Mouse (Mus musculus) limb, embryonic 10.5 days (tissue): ENCODE results near the gene Slc8a3. TPM values are rescaled to one million over a fixed set of nuclear protein-coding genes. Genes with fewer than 3 reads are reported as not detected.

Experiments used
- DNase-seq: peaks from one replicate; pipeline ENCODE4 v3.0.0-alpha.2; 2017; ENCODE audit warnings: low spot score
- H3K27ac ChIP-seq: fragments of 300-500 bp; sonication (generic); 2 replicates; pipeline ENCODE4 v1.5.1; 2016; ENCODE audit warnings: mild to moderate bottlenecking
- H3K27me3 ChIP-seq: fragments of 300-500 bp; sonication (generic); 2 replicates; pipeline ENCODE4 v1.6.1; 2016; ENCODE audit warnings: low read depth, mild to moderate bottlenecking; ENCODE audit not compliant: poor library complexity, severe bottlenecking
- H3K36me3 ChIP-seq: fragments of 300-500 bp; sonication (generic); 2 replicates; pipeline ENCODE4 v1.6.1; 2016; ENCODE audit warnings: mild to moderate bottlenecking, moderate library complexity
- H3K4me1 ChIP-seq: fragments of 300-500 bp; sonication (generic); 2 replicates; pipeline ENCODE4 v1.6.1; 2016
- H3K4me3 ChIP-seq: fragments of 300-500 bp; sonication (generic); 2 replicates; pipeline ENCODE4 v1.5.1; 2016; ENCODE audit warnings: mild to moderate bottlenecking, moderate library complexity
- H3K9me3 ChIP-seq: fragments of 300-500 bp; sonication (generic); replicated peaks from 2 replicates; pipeline ENCODE4 v1.6.1; 2016; ENCODE audit warnings: mild to moderate bottlenecking
- WGBS: fragments of 180-500 bp; shearing (Covaris S2); methylation state at CpG from one replicate; pipeline ENCODE4 v1.1.7; 2016; 5-methylcytosine and 5-hydroxymethylcytosine counted together
- polyA plus RNA-seq: library from polyadenylated mRNA; unstranded; fragments of >200 nt; fragmentation: Nextera tagmentation; extraction: Ambion mirVana; gene quantifications from 2 replicates; pipeline ENCODE4 v1.2.1, GENCODE M21; 2016

Gene Slc8a3
- polyA plus RNA-seq, 1 experiment from 2014 or later: 0.75 TPM

DNA sequence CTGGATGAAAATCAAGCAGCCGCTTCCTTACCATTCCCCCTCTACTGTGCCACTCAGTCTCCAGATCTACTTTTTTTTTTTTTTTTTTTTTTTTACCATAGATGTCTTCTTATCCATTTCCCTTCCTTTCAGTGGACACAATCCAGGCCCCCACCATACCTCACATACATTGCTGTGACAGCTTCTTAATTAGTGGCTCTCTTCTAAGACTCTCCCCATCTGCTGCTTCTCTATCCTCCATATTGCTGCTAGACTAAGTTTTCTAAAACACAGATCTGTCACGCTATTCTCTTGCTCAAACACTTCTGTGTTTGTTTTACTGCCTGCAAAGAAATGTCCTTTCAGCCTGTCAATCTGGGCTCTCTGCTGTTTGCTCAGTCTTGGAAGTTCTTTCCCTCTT is 54.9 kb downstream of the Slc8a3 start:
- Histone ChIP-seq H3K9me3 (no peaks in the 10 kb centered on the region), H3K27me3 (no peaks in the 10 kb centered on the region), H3K36me3 (no peaks in the 10 kb centered on the region), H3K4me3 (no peak overlapping the region), H3K4me1 (no peaks in the 10 kb centered on the region; the same call in 1 of the 2 replicates), H3K27ac (no peak overlapping the region)
- WGBS: 86% methylated on average over 2 of the region's 2 CpGs
- DNase-seq: no peak

DNA sequence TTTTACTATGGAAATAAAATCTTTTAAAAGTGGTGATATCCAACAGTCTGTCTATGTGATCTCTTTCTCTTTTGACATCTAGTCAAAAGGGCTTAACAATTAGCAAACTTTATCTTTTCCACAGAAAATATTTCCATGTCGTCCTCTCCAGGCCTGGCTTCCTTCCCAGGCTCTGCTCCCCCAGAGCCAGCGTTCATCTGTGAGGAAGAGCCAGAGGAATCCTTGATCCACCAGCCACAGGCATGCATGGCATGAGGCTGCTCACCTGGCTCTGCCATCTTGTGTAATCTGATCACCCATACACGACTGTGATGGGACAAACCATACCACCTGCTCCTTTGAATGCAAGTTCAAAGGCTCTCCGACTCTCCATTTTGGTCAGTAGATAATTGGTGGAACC is 58.4 kb downstream of the Slc8a3 start:
- Histone ChIP-seq H3K4me3 (no peak overlapping the region), H3K27ac (no peak overlapping the region), H3K36me3 (no peaks in the 10 kb centered on the region), H3K4me1 (no peaks in the 10 kb centered on the region; the same call in 1 of the 2 replicates), H3K27me3 (no peaks in the 10 kb centered on the region), H3K9me3 (no peaks in the 10 kb centered on the region)
- WGBS: 70% methylated on average over 4 of the region's 4 CpGs
- no peak for DNase-seq

DNA sequence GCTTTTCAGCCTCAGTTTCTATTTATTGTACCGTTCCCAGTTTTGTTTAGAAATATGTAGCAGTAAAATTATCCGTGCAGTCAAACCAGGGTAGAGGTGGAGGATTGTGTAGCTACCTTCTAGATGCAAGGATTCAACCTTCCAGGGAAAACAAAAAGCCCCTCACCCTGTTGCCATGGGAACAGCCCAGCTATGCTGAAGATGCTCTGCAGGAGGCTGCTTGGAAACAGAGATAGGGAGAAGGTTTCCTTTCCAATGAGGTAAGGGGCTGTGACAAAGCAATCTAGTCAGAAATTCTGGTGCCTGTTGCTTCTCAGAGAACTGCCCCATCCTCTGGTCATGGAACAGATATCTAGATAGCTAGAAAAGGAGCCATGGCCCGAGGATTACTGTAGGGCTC is 59.6 kb downstream of the Slc8a3 start:
- Histone ChIP-seq H3K27me3 (no peaks in the 10 kb centered on the region), H3K27ac (no peak overlapping the region), H3K36me3 (no peaks in the 10 kb centered on the region), H3K4me3 (no peak overlapping the region), H3K4me1 (no peaks in the 10 kb centered on the region; the same call in 1 of the 2 replicates), H3K9me3 (no peaks in the 10 kb centered on the region)
- DNase-seq: no peak
- WGBS: 54% methylated on average over 3 of the region's 3 CpGs

DNA sequence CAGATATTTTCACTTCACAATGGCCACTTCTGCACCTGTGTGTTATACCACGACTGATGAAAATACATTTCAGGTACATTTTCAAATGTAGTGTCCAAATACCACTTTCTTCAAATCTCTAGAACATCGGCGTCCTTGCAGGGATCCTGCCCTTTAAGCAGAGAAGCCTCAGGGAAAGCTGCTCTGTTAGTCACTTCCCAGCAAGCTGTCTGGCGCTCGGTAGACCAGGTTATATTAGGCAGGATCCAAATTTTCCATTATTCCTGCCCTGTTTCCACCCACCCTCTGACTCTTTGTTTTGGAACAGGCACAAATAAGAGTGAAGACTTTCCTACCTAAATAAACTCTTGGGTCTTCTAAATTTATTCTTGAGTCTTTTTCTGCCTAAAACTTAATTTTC is 63.7 kb downstream of the Slc8a3 start:
- Histone ChIP-seq H3K4me3 (no peak overlapping the region), H3K4me1 (peaks cover 2% of the 10 kb centered on the region; the same call in 1 of the 2 replicates), H3K27me3 (no peaks in the 10 kb centered on the region), H3K27ac (no peak overlapping the region), H3K9me3 (no peaks in the 10 kb centered on the region), H3K36me3 (no peaks in the 10 kb centered on the region)
- no peak for DNase-seq
- WGBS: 87% methylated on average over 5 of the region's 5 CpGs

DNA sequence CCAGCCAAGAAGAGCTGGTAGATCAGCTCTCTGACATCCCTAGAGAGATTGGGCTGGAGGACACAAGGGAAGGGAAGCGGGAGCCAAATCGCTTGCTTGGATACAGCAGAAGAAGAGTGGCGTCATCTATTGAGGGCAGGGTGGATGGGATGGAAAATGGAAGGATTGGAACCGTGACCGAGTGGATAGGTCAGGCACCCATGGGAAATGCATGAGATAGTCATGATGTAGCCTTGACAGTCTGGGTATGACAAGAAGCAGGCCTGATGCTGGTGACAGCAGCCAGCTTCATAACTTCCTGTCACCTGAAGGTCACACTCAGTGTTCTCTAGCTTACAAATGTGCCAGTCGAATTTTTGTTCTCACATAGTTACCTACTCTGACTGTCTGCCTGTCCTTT is 70.2 kb downstream of the Slc8a3 start:
- H3K27ac ChIP-seq: no peak overlapping the region
- H3K9me3 ChIP-seq: no peaks in the 10 kb centered on the region
- H3K4me3 ChIP-seq: no peak overlapping the region
- no peak for DNase-seq
- H3K36me3 ChIP-seq: no peaks in the 10 kb centered on the region
- no peaks in the 10 kb centered on the region for H3K27me3 ChIP-seq
- H3K4me1 ChIP-seq: 0 out of 2 replicates have a peak, but pooled peaks cover 2% of the 10 kb centered on the region
- WGBS: 93% methylated on average over 6 of the region's 6 CpGs

DNA sequence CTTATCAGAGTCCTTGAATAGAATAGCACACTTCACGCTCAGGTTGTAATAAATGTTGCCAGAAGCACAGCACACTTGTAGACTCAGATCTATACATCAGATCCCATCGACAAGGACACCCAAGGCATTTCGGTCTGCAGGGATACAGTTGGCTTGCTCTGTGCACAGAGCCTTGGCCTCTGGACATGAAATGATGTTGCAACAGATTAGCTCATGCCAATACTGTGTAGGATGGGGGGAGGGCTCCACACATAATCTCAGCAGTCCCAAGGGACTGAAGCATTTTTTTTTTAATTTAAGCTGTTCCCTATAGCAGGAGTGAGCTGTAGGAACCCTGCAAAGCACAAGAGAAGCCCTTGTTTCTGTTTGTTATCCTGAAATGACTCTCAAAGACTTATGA is 74.8 kb downstream of the Slc8a3 start:
- no peaks in the 10 kb centered on the region for H3K27me3 ChIP-seq
- no peak overlapping the region for H3K4me3 ChIP-seq
- DNase-seq: no peak
- WGBS: 88% methylated on average over 3 of the region's 3 CpGs
- H3K36me3 ChIP-seq: no peaks in the 10 kb centered on the region
- no peaks in the 10 kb centered on the region for H3K4me1 ChIP-seq
- no peak overlapping the region for H3K27ac ChIP-seq
- H3K9me3 ChIP-seq: no peaks in the 10 kb centered on the region

DNA sequence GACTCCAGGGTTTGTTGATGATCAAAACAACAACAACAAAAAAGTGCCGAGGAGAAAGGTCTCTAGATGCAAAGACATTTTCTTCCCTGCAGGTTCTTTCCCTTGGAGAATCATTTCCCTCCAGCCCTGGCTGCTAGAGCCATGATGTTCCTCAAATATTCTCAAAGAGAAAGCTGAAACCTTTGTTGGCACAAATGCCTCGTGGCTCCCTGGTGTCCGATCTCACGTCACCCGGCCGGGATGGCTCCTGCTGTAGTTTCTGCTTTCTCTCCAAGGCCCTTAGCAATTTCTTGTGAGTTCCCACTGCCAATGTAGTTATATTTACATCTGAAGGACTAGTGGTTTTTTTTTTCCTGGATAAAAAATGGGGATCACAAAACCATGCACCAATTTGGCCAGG is 87.6 kb downstream of the Slc8a3 start:
- no peak overlapping the region for H3K27ac ChIP-seq

DNA sequence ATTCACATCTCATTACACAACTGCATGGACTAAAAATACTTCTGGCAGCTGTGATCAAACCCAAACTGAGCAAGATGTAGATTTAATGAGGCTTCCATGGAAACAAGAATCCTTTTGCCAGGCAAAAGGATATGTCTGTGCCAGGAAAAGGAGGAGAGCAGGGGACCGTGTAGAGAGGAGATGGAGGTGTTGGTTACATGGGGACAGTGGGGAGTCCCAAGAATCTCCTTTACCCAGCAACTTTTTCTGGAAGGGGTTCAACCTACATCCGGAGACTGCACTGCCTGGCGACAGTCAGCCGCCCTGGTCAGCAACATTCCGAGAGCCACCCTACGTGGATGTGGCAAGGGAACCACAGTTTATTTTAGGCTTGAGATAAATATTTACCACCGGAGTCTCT is 88.0 kb downstream of the Slc8a3 start:
- Histone ChIP-seq H3K36me3 (no peaks in the 10 kb centered on the region), H3K4me3 (no peak overlapping the region), H3K27ac (no peak overlapping the region), H3K9me3 (no peaks in the 10 kb centered on the region), H3K27me3 (no peaks in the 10 kb centered on the region), H3K4me1 (no peaks in the 10 kb centered on the region)
- no peak for DNase-seq
- 88% methylated on average over 7 of the region's 7 CpGs for WGBS

More for the DNA sequence above, 87.6 kb downstream of the Slc8a3 start:
- H3K36me3 ChIP-seq: no peaks in the 10 kb centered on the region
- no peaks in the 10 kb centered on the region for H3K9me3 ChIP-seq
- H3K4me1 ChIP-seq: no peaks in the 10 kb centered on the region
- no peaks in the 10 kb centered on the region for H3K27me3 ChIP-seq
- 82% methylated on average over 6 of the region's 6 CpGs for WGBS
- H3K4me3 ChIP-seq: no peak overlapping the region
- no peak for DNase-seq

DNA sequence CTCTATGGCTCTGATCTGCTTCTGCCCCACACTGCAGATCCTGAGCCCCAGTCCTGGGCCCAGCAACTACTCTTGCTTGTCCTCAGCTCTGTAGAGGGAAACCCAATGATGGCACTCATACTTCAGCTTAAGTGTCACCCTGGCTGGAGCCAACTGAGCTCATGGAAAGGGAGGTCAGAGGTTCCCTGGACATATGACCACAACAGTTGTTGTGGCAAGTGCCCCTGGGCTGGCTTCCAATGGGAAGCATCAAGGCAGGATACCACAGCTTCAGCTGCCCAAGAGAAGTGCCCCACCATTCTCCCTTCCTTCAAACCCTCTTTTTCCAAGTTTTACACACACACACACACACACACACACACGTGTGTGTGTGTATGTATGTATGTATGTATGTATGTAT is 88.5 kb downstream of the Slc8a3 start:
- WGBS: 57% methylated on average over 1 of the region's 1 CpGs
- no peaks in the 10 kb centered on the region for H3K36me3 ChIP-seq
- H3K4me3 ChIP-seq: no peak overlapping the region
- no peak for DNase-seq
- no peak overlapping the region for H3K27ac ChIP-seq
- no peaks in the 10 kb centered on the region for H3K4me1 ChIP-seq
- no peaks in the 10 kb centered on the region for H3K9me3 ChIP-seq
- H3K27me3 ChIP-seq: no peaks in the 10 kb centered on the region

DNA sequence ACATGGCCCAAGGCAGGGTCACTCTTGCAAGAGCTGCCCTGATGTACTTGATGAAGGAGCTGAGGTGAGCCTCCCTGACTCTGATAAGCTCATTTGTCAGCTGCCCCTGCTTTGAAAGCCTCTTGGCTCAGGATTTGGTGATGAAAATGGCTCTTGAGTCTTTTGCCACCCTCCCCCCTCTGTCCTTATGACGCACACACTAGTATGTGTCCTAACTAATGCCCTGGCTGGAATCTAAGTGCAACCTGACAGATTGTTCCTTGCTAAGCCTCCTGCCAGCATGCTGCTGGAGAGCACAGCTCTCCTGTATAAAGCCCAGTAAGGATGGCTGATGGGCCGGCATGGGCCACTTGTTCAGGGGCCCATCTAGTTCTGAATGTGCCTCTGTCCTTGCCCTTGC is 91.3 kb downstream of the Slc8a3 start:
- no peak for DNase-seq
- 81% methylated on average over 2 of the region's 2 CpGs for WGBS
- no peaks in the 10 kb centered on the region for H3K27me3 ChIP-seq
- no peak overlapping the region for H3K27ac ChIP-seq
- H3K4me3 ChIP-seq: no peak overlapping the region
- H3K4me1 ChIP-seq: no peaks in the 10 kb centered on the region
- H3K36me3 ChIP-seq: no peaks in the 10 kb centered on the region
- no peaks in the 10 kb centered on the region for H3K9me3 ChIP-seq

DNA sequence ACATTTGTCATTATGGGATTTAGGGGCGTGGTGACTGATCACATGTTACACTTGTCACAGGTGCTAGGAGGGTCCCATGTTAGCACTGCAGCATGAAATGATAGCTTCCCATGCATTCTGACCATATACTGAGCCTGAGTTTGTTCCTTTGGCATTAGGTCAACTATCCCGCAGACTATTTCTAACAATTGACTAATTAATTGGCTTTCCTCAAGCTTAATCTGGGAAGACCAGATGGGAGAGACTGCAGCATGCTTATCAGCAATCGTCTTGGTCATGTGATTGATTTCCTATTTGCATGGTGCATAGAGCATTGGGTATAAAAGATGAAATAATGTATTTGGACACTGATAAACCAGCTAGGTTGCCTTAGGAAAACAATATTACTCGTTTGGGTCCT is 91.9 kb downstream of the Slc8a3 start:
- no peak for DNase-seq
- Histone ChIP-seq H3K27ac (no peak overlapping the region), H3K9me3 (no peaks in the 10 kb centered on the region), H3K36me3 (no peaks in the 10 kb centered on the region), H3K4me1 (no peaks in the 10 kb centered on the region), H3K4me3 (no peak overlapping the region), H3K27me3 (no peaks in the 10 kb centered on the region)
- WGBS: 84% methylated on average over 4 of the region's 4 CpGs

DNA sequence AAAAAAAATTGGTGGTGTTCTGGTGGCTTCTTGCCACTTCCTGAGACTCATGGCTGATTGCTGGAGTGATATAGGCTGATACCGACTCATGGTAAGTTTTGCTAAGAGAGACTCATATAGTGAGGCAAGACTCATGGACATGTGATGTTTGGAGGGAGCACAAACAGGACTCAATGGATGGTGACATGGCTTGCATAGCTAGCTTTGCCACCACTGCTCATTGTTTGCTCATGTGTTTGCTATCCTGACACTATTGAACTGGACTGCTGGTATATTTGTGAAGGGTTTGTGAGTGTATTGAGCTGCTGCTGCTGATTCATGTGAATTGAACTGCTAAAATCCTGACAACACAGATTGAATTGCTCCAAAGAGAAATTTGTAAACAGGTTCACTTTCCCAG is 95.8 kb downstream of the Slc8a3 start:
- WGBS: 95% methylated on average over 1 of the region's 1 CpGs
- Histone ChIP-seq H3K9me3 (no peaks in the 10 kb centered on the region), H3K27me3 (no peaks in the 10 kb centered on the region), H3K27ac (no peak overlapping the region), H3K4me1 (no peaks in the 10 kb centered on the region), H3K4me3 (no peak overlapping the region), H3K36me3 (no peaks in the 10 kb centered on the region)
- DNase-seq: no peak

DNA sequence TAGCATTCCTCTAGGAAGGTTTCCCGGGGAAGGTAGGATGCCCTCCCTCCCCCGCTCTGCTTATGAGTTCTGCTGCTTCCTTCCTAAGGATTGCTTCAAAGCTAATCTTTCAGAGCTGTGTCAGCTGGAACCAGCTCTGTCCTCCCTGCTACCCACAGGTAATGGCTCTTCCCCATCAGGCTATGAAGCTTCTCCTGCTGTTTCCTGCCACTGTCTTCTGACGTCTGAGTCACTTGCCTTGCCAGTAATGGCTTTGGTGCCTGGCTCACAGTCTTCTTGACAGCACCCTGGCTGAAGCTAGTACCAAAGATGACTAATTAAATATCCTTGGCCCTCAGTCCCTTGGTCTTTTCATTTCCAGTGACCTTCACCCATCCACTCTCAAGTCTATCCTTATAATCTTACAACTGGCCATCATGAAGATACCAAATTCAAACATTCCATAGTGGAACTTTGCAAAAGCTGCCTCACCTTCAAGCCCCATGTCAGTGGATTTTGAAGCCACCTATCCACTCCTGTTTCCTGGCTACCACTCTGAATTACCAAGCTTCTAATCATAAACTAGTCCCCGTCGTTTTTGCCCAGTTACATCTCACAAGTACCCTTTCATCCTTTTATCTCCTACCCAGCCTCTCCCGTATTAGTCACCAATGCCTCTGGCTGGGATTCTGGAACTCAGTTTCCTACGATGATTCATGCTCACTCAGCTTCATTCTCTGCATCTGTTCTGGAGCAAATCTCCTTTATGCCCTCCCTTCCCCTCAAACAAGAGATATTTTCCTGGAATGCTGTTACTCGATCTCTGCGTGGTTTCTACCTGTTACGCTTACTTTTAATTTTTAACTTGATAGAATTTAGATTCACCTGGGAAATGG is 97.3 kb downstream of the Slc8a3 start:
- no peak overlapping the region for H3K27ac ChIP-seq
- H3K9me3 ChIP-seq: no peaks in the 10 kb centered on the region
- no peaks in the 10 kb centered on the region for H3K27me3 ChIP-seq
- no peak overlapping the region for H3K4me3 ChIP-seq
- DNase-seq: no peak
- no peaks in the 10 kb centered on the region for H3K36me3 ChIP-seq
- WGBS: 89% methylated on average over 10 of the region's 10 CpGs
- no peaks in the 10 kb centered on the region for H3K4me1 ChIP-seq
